Mouse (Mus musculus): Measurements from ENCODE around the gene Mccc2.

Mccc2 gene

DNA sequence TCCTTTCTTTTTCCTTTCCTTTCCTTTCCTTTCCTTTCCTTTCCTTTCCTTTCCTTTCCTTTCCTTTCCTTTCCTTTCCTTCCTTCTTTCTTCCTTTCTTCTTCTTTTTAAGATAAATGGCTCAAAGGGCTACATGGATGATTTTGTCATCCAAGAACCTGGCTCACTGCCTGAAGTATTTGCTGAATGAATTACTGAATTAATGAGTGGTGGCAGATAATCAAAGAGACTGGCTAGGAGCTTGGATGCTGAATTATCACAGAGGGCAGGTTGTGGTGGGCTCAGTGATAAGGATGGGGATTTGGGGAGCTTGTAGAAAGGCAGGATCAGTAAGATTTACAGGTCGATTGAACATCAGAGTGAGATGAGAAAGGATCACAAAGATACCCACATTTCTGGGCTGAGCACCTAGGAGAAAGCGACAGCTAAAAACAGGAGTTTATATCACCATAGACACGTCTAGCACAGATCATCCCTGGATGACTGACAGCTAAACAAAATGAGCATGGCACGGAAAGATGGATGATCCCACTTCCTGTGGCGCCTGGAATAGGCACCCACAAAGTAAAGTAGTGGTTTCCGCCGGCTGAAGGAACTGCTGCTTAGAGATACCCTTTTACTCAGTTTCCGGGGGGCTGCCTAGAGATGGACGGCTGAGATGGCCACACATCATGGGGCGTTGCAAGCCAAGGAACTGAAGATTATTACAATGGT, 76.7 kb downstream of the Mccc2 start:
- no peak for DNase-seq (ENCODE audit: low spot score)

DNA sequence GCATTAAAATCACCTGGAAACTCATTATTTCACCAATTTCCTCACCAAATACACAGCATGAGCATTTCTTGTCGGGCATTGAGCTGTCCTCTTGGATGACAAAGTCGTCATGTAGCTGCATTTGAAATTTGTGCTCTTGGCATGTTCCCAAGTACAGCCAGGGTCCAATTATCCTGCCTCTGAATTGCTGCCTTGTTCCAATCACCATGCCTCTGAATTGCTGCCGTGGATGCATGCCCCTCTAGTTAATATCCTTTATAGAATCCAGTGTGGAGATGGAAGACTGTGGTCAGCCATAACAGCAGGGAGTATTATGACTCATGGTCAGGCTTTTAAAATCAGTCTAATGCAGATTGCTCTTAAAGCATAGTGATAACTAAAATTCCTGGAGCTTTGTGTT, 77.7 kb downstream of the Mccc2 start:
- no peak for DNase-seq (ENCODE audit: low spot score)

DNA sequence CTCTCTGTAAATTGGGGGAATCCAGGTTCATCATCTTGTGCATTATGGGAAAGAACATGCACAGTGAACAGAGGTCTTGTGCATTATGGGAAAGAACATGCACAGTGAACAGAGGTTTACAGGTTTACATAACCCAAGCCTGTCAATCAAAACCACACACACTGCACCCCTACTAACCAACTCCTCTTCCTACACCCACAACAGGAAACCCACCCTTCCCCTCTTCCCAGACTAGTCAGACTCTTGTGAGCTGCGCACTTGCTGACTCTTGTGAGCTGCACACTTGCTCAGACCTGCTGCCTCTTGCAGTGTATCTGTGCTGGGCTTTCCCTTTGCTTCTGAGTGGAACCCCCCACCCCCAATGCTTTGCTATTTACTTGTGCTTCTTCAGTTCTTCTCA, 83.0 kb downstream of the Mccc2 start:
- DNase-seq (ENCODE audit: low spot score), result no peak

DNA sequence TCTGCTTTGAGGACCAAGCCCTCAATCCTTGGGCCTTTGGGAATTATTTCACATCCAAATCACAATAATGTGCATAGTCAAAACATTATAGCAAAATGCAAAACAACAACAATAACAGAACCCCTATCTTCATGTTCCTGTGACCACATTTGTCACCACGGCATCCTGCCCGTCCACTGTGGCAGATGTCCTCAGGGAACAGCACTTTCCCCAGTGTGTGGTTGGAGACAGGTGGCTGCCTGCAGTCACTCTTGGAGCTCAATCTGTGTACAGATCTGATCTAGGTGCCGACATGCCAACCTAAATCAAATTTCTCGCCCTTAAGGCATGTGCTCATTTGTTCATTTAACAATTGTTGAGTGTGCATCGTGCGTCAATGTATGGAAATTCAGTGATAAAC, 83.9 kb downstream of the Mccc2 start:
- no peak for DNase-seq (ENCODE audit: low spot score)

DNA sequence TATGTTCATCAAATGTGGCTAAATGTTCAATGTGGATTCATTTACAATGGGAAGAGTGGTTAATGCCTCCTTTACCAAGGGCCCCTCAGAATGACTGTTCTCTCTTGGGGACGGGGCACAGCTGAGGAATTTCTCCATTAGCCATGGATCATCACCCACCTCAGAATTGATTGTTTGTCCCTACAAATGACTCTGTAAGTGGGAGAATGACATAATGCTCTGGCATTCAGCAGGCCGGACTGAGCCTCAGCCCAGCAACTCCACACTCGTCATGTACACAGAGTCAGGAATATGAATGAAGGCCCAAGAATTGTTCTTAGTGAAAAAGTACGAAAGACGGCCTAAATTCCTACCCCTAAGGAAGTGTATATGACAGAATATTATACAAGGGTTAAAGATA, 89.2 kb downstream of the Mccc2 start:
- DNase-seq (ENCODE audit: low spot score), result no peak

DNA sequence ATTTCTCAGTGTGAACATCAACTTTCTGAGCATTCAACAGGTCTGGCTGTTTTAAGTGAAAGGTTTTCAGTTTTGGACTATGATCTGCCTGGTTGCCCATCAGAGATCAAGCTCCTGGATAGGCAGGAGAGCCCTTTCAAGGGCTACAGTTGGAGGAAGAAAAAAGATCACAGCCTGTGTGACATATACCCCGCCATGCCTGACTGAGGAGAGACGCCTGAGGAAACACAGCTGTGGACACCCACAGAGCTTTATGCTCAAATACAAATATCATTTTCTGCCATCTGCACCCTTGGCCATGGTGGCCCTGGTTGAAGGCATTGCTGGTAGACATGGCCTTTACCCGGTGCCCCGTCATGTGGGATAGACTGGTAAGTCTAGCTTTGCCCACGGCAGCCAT, 99.8 kb downstream of the Mccc2 start:
- DNase-seq (ENCODE audit: low spot score), result no peak

DNA sequence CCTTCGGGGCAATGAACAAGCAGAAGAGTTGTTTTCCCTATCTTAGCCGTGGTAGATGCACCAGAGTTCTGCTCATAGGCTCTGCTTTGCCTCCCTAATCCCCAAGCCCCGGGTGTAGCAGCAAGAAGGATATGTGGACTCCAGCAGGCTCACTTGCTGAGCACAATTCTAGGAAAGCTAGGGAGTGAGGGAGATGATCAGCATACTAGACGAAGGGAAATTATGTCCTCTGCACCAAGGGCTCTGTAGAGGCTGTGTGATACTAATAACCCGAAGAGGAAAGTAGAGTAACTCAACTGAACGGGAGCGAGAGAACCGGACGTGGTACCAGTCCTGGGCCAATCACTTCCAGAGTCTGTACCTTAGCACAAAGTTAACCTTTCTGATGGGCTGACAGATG, 114.5 kb downstream of the Mccc2 start, which contains the start of gene Cartpt:
Cartpt (minus strand) TSS at position 127 of the 400 bp plus-strand sequence.
- DNase-seq (ENCODE audit: low spot score), result no peak

DNA sequence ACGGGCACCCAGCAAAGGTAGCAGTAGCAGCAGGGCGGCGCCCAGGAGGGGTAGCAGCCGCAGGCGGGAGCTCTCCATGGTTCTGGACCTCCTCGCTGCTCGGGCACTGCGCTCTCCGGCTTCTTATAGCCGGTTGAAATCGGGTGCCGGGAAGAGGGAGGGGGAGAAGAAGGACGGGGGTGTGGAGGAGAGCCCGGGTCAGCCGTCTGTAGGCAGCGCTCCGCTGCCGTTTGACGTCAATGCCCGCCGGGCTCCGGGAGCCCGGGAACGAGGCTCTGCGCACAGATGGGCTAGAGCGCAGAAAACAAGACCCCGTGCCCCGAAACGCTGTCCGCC, 114.9 kb downstream of the Mccc2 start:
- DNase-seq (ENCODE audit: low spot score), result no peak

DNA sequence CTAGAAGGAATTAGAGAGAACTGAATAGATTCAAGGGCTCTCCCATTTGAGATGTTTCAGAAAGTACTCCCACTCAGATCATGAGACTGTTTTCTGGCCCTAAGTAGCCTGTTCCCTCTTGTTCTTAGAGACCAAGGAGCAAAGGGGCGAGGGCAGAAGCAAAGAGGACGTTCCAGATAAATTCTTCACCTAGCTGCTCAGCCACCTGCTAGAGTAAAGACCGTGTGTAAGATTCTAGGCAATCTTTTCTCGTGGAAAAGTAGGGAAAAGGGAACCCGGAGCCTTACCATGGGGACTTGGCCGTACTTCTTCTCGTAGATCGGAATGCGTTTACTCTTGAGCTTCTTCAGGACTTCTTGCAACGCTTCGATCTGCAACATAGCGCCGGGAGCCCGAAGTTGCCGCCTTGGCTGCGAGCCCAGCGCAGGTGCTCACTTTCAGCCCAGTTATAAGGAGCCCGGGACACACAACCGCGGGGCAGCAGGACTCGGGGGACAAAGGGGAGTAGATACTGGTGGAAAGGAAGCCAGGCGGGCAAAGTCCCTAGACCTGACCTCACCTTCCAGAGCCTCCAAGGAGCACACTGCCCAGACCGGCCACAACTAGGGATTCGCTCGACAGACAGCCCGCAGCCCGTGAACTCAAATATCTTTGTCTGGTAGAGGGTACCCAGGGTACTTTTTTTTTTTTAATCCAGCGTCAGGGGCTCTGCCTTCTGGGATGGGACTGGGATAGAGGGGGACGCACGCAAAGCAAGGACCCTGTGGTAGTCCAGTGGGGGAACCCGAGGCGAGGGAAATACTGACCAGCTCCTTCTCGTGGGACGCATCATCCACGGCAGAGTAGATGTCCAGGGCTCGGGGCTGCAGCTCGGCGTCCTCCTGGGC, 115.5 kb downstream of the Mccc2 start:
- no peak for DNase-seq (ENCODE audit: low spot score)

DNA sequence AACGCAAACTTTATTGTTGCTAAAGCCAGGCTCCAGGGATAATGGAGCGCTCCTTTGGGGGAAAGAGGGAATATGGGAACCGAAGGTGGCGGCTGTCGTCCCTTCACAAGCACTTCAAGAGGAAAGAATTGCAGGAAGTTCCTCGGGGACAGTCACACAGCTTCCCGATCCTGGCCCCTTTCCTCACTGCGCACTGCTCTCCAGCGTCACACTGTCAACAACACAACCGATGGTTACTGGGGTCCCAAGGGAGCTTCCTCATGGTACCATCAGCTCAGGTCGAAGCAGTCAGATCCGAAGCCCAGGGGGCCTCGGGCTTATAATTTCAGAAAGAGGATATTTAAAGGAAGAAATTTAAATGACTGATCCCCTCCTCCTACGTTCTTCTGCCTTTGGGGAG, 116.6 kb downstream of the Mccc2 start:
- no peak for DNase-seq (ENCODE audit: low spot score)
